Mouse (Mus musculus) limb, embryonic 10.5 days (tissue): ENCODE measurements around the gene Nudt14. TPM values are rescaled to one million over a fixed set of nuclear protein-coding genes. Genes with fewer than 3 reads are reported as not detected.

ENCODE experiments used
- DNase-seq: peaks from one replicate; pipeline ENCODE4 v3.0.0-alpha.2; 2017; ENCODE audit warnings: low spot score
- H3K27ac ChIP-seq: fragments of 300-500 bp; sonication (generic); 2 replicates; pipeline ENCODE4 v1.5.1; 2016; ENCODE audit warnings: mild to moderate bottlenecking
- H3K27me3 ChIP-seq: fragments of 300-500 bp; sonication (generic); 2 replicates; pipeline ENCODE4 v1.6.1; 2016; ENCODE audit warnings: low read depth, mild to moderate bottlenecking; ENCODE audit not compliant: poor library complexity, severe bottlenecking
- H3K36me3 ChIP-seq: fragments of 300-500 bp; sonication (generic); 2 replicates; pipeline ENCODE4 v1.6.1; 2016; ENCODE audit warnings: mild to moderate bottlenecking, moderate library complexity
- H3K4me1 ChIP-seq: fragments of 300-500 bp; sonication (generic); 2 replicates; pipeline ENCODE4 v1.6.1; 2016
- H3K4me3 ChIP-seq: fragments of 300-500 bp; sonication (generic); 2 replicates; pipeline ENCODE4 v1.5.1; 2016; ENCODE audit warnings: mild to moderate bottlenecking, moderate library complexity
- H3K9me3 ChIP-seq: fragments of 300-500 bp; sonication (generic); replicated peaks from 2 replicates; pipeline ENCODE4 v1.6.1; 2016; ENCODE audit warnings: mild to moderate bottlenecking
- WGBS: fragments of 180-500 bp; shearing (Covaris S2); methylation state at CpG from one replicate; pipeline ENCODE4 v1.1.7; 2016; 5-methylcytosine and 5-hydroxymethylcytosine counted together
- polyA plus RNA-seq: library from polyadenylated mRNA; unstranded; fragments of >200 nt; fragmentation: Nextera tagmentation; extraction: Ambion mirVana; gene quantifications from 2 replicates; pipeline ENCODE4 v1.2.1, GENCODE M21; 2016

The Nudt14 gene
- polyA plus RNA-seq, 1 experiment from 2014 or later, result 79.7 TPM

DNA sequence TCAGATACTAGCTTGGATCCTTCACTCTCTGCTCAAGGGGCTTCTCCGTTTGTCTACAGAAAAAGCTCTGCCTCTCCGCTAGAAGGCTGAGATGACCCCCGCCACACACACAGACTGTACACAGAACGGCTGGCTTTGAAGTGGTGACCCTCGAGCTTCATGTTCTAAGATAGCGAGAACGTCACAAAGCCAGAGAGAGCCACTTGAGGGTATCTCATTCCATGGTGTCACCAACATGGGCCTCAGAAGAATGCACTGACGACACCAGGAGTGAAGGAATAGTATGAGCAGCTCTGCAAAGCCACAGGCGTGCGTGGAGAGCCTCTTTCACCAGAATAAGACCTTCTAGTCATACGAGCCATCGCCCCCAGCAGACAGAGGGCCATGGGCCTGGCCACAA, 20.4 kb downstream of the Nudt14 start:
- Histone ChIP-seq H3K27me3 (peaks cover 40% of the 10 kb centered on the region), H3K4me3 (no peak overlapping the region), H3K36me3 (peaks cover 3% of the 10 kb centered on the region; the same call in 1 of the 2 replicates), H3K27ac (no peak overlapping the region), H3K4me1 (peaks cover 41% of the 10 kb centered on the region), H3K9me3 (no peaks in the 10 kb centered on the region)
- WGBS, result 88% methylated on average over 12 of the region's 12 CpGs
- no peak for DNase-seq

DNA sequence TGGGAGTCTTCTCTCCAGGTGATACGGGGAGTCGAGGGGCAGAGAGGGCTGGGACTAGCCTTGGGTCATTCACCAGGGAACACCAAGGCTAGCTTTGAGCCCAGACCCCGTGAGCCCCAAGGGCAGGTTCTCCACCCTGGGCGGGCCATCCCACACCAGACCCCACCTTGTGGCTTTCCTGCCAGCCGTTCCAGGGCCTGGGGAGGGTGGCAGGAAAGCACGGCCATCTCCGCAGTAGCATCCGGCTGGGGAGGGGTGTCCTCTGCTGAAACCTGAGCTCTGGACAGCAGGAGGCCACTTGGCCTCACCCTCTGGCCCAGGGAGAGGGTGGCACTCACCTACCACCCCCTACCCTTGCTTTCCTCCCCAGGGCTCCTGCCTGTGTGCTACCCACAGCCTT, 24.0 kb downstream of the Nudt14 start:
- peaks cover 3% of the 10 kb centered on the region; the same call in 1 of the 2 replicates for H3K36me3 ChIP-seq
- WGBS, result 46% methylated on average over 8 of the region's 8 CpGs
- no peak overlapping the region for H3K27ac ChIP-seq
- H3K9me3 ChIP-seq, result no peaks in the 10 kb centered on the region
- H3K4me3 ChIP-seq, result no peak overlapping the region
- 0 out of 2 replicates have a peak, but pooled peaks cover 12% of the 10 kb centered on the region for H3K27me3 ChIP-seq
- peaks cover 49% of the 10 kb centered on the region for H3K4me1 ChIP-seq
- no peak for DNase-seq

DNA sequence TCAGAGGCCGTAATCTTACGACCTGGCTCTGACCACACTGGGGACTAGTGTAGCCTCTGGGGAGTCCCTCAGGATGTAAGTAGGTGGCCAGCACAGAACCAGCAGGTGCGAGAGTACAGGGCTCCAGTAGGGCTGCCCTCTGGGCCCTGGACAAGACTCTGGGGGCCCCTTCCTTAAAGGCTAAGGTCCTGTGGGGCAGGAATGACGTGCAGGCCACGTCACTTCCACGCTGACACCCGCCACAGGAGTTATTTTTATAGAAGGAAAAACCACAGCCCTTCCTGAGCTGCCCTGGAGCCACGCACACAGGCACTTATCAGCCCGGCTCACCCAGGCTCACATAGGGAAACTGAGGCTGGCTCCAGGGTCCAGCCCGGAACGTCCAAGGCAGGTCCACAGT, 24.4 kb downstream of the Nudt14 start:
- 84% methylated on average over 11 of the region's 11 CpGs for WGBS
- Histone ChIP-seq H3K36me3 (peaks cover 3% of the 10 kb centered on the region; the same call in 1 of the 2 replicates), H3K4me1 (peaks cover 45% of the 10 kb centered on the region), H3K27ac (no peak overlapping the region), H3K27me3 (0 out of 2 replicates have a peak, but pooled peaks cover 12% of the 10 kb centered on the region), H3K9me3 (no peaks in the 10 kb centered on the region), H3K4me3 (no peak overlapping the region)
- DNase-seq, result no peak

DNA sequence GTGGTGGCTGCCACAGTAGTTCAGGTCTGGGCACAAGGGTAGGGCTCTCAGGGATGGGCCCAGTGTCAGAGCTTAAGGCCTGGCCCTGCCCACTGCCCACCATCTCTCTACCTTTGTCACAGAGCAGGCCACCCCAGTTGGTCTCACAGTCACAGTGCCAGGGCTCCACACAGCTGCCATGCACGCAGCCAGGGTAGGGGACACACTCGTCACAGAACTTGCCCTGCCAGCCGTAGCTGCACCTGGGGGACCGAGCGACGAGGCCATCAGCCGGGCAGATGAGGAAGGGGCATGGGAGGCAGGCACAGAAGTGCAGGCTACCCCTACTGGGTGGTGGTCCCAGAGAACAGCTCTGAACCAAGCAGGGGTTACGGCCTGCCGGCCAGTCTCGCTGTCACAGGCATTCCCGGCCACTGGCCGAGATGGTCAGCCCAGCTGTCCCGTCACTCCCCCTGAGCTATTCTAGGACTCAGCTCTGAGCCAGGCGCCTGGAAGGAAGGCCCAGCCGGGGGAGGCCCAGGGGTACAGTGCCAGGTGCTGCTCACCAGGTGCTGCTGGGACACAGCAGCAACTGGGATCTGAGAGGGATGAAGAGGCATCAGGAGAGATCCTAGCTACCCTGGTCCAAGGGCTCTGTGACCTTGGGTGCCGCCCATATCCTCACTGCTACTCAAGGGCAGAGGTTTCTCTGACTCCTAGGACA, 25.1 kb downstream of the Nudt14 start:
- WGBS, result 87% methylated on average over 16 of the region's 16 CpGs
- H3K27ac ChIP-seq, result no peak overlapping the region
- peaks cover 38% of the 10 kb centered on the region for H3K4me1 ChIP-seq
- no peak overlapping the region for H3K4me3 ChIP-seq
- no peaks in the 10 kb centered on the region for H3K9me3 ChIP-seq
- H3K36me3 ChIP-seq, result peaks cover 3% of the 10 kb centered on the region; the same call in 1 of the 2 replicates
- 0 out of 2 replicates have a peak, but pooled peaks cover 12% of the 10 kb centered on the region for H3K27me3 ChIP-seq
- no peak for DNase-seq

DNA sequence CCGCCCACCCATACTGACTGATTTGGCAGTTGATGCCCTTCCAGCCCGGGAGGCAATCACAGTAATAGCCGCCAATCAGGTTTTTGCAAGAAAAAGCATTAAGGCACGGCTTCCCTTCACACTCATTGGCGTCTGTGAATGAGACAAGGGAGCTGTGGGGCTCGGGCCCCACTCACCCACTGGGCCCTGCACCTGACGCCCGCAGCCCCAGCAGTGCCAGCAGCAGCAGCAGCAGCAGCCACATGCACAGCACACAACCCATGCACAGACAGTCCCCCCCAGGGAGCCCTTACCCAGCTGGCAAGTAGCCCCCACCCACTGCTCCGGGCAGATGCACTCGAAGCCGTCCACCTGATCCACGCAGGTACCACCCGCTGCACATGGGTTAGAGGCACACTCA, 26.3 kb downstream of the Nudt14 start:
- peaks cover 12% of the 10 kb centered on the region; the same call in 1 of the 2 replicates for H3K36me3 ChIP-seq
- H3K4me1 ChIP-seq, result peaks cover 35% of the 10 kb centered on the region
- no peak overlapping the region for H3K4me3 ChIP-seq
- DNase-seq, result no peak
- 0 out of 2 replicates have a peak, but pooled peaks cover 11% of the 10 kb centered on the region for H3K27me3 ChIP-seq
- H3K9me3 ChIP-seq, result no peaks in the 10 kb centered on the region
- H3K27ac ChIP-seq, result no peak overlapping the region
- 88% methylated on average over 13 of the region's 13 CpGs for WGBS

DNA sequence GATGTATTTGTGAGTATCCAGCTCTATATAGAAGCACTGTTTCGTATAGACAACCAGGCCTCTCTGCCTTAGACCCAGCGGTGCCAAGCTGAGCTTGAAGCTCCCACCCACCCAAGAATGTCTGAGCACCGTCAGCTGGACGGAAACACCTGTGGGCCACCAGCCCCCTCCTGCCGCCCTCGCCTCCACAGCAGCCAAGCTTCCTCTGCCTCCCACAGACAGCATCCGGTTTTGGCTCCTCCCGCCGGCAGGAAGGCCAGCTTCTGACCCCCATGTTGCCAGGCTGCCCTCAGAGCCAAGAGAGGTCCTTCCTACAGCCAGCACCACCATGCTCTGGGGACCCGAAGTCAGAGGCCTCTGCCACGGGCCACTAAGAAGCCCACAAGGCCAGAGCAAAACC, 27.4 kb downstream of the Nudt14 start:
- peaks cover 9% of the 10 kb centered on the region; the same call in 1 of the 2 replicates for H3K36me3 ChIP-seq
- DNase-seq, result no peak

DNA sequence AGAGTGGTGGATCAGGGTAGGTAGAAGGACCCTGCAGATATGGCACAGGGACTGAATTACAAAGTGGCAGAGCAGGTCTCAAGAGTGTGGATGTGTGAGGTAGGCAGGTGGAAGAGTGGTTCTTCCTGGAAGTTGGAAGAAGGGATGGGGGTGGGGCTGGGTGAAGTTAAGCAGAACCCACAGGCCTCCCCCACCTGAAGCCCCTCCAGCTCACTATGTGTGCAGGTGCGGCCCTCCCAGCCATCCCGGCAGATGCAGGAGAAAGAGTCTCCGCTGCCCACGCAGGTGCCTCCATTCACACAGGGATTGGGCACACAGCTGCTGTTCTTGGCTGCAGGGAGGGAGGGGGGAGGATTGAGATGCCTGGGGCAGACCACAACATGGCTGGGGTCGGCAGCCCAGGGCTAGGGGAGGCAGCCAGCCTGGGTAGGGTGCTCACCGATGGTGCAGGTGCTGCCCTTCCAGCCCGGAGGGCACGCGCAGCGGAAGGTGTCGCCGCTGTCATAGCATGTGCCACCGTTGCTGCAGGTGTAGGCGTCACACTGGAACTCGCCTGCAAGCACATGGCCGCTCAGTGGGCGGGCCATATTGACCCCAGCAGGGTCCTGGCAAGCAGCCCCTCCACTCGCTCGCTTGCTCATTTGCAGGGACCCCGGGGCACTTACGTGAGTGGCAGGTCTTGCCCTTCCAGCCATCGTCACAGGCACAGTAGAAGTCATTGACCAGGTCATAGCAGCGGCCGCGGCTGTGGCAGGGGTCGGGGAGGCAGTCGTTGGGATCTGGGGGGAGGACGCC, 28.8 kb downstream of the Nudt14 start:
- WGBS, result 88% methylated on average over 28 of the region's 28 CpGs
- Histone ChIP-seq H3K4me3 (no peak overlapping the region), H3K36me3 (peaks cover 13% of the 10 kb centered on the region; the same call in 1 of the 2 replicates), H3K27me3 (no peaks in the 10 kb centered on the region), H3K4me1 (peaks cover 33% of the 10 kb centered on the region), H3K9me3 (no peaks in the 10 kb centered on the region), H3K27ac (no peak overlapping the region)
- no peak for DNase-seq

More for the DNA sequence above, 27.4 kb downstream of the Nudt14 start:
- H3K27me3 ChIP-seq, result 0 out of 2 replicates have a peak, but pooled peaks cover under 1% of the 10 kb centered on the region
- H3K9me3 ChIP-seq, result no peaks in the 10 kb centered on the region
- 83% methylated on average over 11 of the region's 11 CpGs for WGBS
- no peak overlapping the region for H3K4me3 ChIP-seq
- no peak overlapping the region; the same call in 1 of the 2 replicates for H3K27ac ChIP-seq
- peaks cover 35% of the 10 kb centered on the region for H3K4me1 ChIP-seq

DNA sequence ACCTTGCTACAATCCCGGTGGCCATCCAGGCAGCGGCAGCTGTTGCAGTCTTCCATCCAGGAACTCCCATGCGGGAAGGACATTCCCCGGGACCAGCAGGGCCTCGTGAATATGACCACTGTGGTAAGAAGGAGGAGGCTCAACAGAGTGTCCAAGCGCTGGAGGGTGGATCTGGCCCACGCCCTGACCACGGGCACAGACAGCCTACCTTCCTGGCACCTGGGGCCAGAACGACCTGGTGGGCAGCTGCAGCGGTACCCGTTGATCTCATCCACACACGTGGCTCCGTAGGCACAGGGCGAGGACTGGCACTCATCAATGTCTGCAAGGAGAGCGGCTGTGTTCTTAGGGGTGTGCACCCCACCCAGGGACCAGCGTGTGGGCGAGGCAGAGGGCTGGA, 30.2 kb downstream of the Nudt14 start:
- DNase-seq, result no peak
- Histone ChIP-seq H3K36me3 (peaks cover 13% of the 10 kb centered on the region; the same call in 1 of the 2 replicates), H3K27me3 (no peaks in the 10 kb centered on the region), H3K4me1 (peaks cover 28% of the 10 kb centered on the region), H3K27ac (no peak overlapping the region), H3K4me3 (no peak overlapping the region), H3K9me3 (no peaks in the 10 kb centered on the region)
- 90% methylated on average over 17 of the region's 17 CpGs for WGBS

DNA sequence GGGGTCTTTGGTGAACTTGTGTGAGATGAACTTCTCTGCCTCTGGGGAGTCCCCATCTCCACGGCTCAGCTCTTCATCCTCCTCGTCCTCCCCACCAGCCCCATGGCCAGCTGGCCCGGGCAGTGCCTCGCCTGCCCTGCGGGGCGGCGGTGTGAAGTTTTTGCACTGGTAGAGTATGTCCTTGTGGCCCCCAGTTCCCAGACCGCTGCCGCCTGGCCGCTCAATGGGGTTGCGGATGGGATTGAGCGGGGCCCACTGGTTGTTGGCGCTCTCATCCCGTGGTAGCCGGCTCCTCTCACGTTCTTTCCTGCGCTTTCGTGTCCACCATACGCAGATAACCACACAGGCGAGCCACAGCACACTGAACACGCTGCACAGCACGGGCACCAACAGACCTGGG, 32.9 kb downstream of the Nudt14 start:
- Histone ChIP-seq H3K27me3 (no peaks in the 10 kb centered on the region), H3K4me1 (peaks cover 11% of the 10 kb centered on the region), H3K4me3 (no peak overlapping the region), H3K9me3 (no peaks in the 10 kb centered on the region), H3K27ac (no peak overlapping the region), H3K36me3 (peaks cover 13% of the 10 kb centered on the region; the same call in 1 of the 2 replicates)
- no peak for DNase-seq
- WGBS, result 95% methylated on average over 22 of the region's 22 CpGs

DNA sequence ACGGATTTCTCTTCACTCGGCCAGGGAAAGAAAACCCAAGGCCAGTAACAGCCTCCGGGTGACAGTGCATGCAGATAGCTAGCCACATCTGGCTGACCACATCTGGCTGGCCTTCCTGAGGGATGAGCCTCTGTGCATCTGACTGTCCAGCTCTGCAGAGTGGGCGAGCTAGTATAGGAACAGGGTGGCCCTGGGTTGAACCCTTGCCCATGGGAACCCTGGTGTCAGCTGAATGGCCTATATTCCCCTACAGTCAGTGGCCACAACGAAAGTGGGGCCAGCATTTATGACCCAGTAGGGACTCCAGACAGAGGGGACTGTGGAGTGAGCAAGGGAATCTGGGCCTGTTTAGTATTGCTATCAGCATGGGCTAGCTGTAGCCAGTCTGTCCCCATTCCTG, 36.9 kb downstream of the Nudt14 start:
- Histone ChIP-seq H3K4me3 (no peak overlapping the region), H3K4me1 (no peaks in the 10 kb centered on the region), H3K27me3 (no peaks in the 10 kb centered on the region), H3K9me3 (no peaks in the 10 kb centered on the region), H3K27ac (no peak overlapping the region), H3K36me3 (peaks cover 4% of the 10 kb centered on the region; the same call in 1 of the 2 replicates)
- no peak for DNase-seq
- 89% methylated on average over 5 of the region's 5 CpGs for WGBS

DNA sequence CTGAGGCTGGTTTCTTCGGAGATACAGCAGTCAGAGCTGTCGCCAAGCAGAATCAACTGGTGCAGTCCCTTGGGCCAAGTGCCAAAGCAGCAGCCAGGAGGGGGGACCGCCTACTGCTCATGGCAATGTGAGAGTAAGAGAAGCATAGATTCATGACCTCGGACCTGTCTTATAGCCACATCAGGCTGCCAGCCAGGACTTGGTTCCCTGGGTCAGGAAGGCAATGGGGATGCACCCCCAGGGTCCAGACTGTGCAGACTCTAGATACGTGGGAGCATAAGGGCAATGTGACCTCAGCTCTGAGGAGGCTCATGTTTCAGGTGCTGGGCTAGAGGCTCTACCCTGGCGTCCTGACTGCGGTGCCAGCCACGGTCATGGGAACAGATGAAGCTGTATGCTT, 38.0 kb downstream of the Nudt14 start:
- Histone ChIP-seq H3K4me1 (no peaks in the 10 kb centered on the region), H3K27ac (no peak overlapping the region), H3K27me3 (no peaks in the 10 kb centered on the region), H3K9me3 (no peaks in the 10 kb centered on the region), H3K36me3 (peaks cover 2% of the 10 kb centered on the region; the same call in 1 of the 2 replicates), H3K4me3 (no peak overlapping the region)
- WGBS, result 79% methylated on average over 8 of the region's 8 CpGs
- no peak for DNase-seq

DNA sequence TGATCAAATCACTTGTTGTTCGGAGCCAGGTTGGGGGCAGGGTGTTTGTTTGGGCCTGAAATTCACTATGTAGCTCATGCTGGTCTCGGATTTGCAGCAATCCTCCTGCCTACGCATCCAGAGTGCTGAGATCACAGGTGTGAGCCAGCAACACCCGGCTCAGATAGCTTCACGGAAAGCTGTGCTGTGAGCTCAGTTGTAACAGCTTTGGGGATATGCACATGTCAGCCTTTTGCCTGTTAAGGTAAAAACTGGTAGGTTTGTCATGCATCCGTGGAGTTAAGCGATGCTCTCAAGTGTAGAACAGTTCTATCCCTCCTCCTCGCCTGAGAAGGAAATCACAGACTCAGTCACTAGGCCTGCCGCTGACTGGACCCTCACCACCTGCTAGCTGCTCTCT, 41.3 kb downstream of the Nudt14 start:
- no peak for DNase-seq
- Histone ChIP-seq H3K4me1 (peaks cover 9% of the 10 kb centered on the region), H3K4me3 (no peak overlapping the region), H3K36me3 (no peaks in the 10 kb centered on the region), H3K27ac (no peak overlapping the region), H3K27me3 (no peaks in the 10 kb centered on the region), H3K9me3 (no peaks in the 10 kb centered on the region)
- WGBS, result 82% methylated on average over 9 of the region's 9 CpGs

DNA sequence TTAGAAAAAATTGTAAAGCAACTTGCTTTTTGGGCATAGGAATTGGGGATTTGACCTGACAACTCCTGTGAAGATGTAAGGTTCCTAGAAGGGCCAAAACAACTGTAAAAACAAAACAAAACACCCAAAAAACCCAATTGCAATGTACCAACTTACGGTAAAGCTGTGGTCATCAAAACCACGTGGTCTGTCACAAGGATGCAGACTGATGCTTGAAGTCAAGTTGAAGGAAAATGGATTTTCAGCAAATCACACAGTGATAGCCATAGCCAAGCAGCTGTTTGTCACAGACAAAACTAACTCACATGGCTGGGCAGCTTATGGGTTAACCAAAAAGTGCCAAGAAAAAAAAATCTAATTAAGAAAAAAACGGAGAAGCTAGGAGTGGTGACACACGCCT, 43.0 kb downstream of the Nudt14 start:
- Histone ChIP-seq H3K4me1 (peaks cover 26% of the 10 kb centered on the region), H3K36me3 (no peaks in the 10 kb centered on the region), H3K4me3 (no peak overlapping the region), H3K27me3 (no peaks in the 10 kb centered on the region), H3K27ac (no peak overlapping the region), H3K9me3 (no peaks in the 10 kb centered on the region)
- 66% methylated on average over 4 of the region's 4 CpGs for WGBS
- DNase-seq, result no peak
